Mouse (Mus musculus) erythroblast, embryonic 14.5 days (primary cell): ENCODE measurements around the gene Pacsin3.

Experiments used
- GATA1 ChIP-seq: IDR thresholded peaks from 2 replicates; pipeline ENCODE4 v1.6.1; 2012; ENCODE audit warnings: low read length, inconsistent platforms, mixed read lengths
- TAL1 ChIP-seq: IDR thresholded peaks from 3 replicates; pipeline ENCODE4 v1.6.1; 2012; ENCODE audit warnings: low read length, inconsistent platforms, mixed read lengths

GRCm38 (mm10) chr2:91258054-91258453, 2.3 kb downstream of the Pacsin3 start:
- no peak for TF ChIP-seq TAL1
- no peak for TF ChIP-seq GATA1
